Mouse (Mus musculus) CH12.LX (cell line): Measurements from ENCODE around the gene Smurf2.

Experiments used
- CTCF ChIP-seq, 2 experiments: IDR thresholded peaks in 1 of 2; conservative IDR thresholded peaks in 1 of 2; 2 replicates each; pipeline ENCODE4 v1.5.1; 2011 to 2012; ENCODE audit warnings: low read depth in 2 of 2, low read length in 2 of 2, improper control_type of control experiment in 1 of 2, inconsistent platforms in 1 of 2, mild to moderate bottlenecking in 1 of 2, moderate library complexity in 1 of 2
- EP300 ChIP-seq: IDR thresholded peaks from 2 replicates; pipeline ENCODE4 v1.6.1; 2011; ENCODE audit warnings: low read length, improper control_type of control experiment
- JUND ChIP-seq: conservative IDR thresholded peaks from 2 replicates; pipeline ENCODE4 v1.6.1; 2011; ENCODE audit warnings: low read depth, low read length, improper control_type of control experiment
- KAT2A ChIP-seq: IDR thresholded peaks from 2 replicates; pipeline ENCODE4 v1.6.1; 2012; ENCODE audit warnings: low read length, improper control_type of control experiment, inconsistent platforms; ENCODE audit not compliant: insufficient replicate concordance
- NELFE ChIP-seq: IDR thresholded peaks from 2 replicates; pipeline ENCODE4 v1.6.1; 2011; ENCODE audit warnings: low read depth, low read length, improper control_type of control experiment
- POLR2A ChIP-seq: IDR thresholded peaks from 2 replicates; pipeline ENCODE4 v1.6.1; 2011; ENCODE audit warnings: low read depth, mild to moderate bottlenecking, improper control_type of control experiment, low read length
- SMC3 ChIP-seq: IDR thresholded peaks from 2 replicates; pipeline ENCODE4 v1.6.1; 2011; ENCODE audit warnings: low read depth, low read length, improper control_type of control experiment
- TBP ChIP-seq: conservative IDR thresholded peaks from 2 replicates; pipeline ENCODE4 v1.6.1; 2011; ENCODE audit warnings: low read depth, low read length, improper control_type of control experiment

DNA sequence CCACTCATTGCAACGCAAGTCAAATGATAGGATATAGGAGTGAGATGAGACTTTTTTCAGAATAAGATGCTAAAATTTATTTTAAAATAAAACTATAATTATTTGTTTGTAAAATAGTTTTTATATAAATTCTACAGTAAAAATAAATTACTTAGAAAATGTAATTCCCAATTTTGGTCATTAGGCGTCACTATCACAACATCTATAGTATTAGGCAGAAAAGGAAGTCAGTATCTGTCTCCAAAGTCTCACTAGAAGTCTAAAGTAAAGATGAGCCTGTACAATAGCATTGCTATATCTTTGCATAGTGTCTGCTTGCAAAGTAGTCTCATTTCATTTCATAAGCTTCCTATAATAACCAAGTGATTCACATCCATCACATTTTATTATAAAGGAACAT, 69.1 kb downstream of the Smurf2 start:
- TF ChIP-seq NELFE: no peak
- no peak for TF ChIP-seq JUND
- peak; percentile 65 for TF ChIP-seq SMC3
- no peak for TF ChIP-seq EP300
- peak; percentile 49 to 89; a peak in 3 of 4 replicates for TF ChIP-seq CTCF (conservative IDR thresholded peaks at IDR 0.05 in 1 of 2, IDR thresholded peaks at IDR 0.05 in 1 of 2; ENCODE audit: low read depth in 2 of 2, low read length in 2 of 2)
- TF ChIP-seq POLR2A: no peak
- no peak for TF ChIP-seq KAT2A
- TF ChIP-seq TBP: no peak
